In the genomic region with DNA sequence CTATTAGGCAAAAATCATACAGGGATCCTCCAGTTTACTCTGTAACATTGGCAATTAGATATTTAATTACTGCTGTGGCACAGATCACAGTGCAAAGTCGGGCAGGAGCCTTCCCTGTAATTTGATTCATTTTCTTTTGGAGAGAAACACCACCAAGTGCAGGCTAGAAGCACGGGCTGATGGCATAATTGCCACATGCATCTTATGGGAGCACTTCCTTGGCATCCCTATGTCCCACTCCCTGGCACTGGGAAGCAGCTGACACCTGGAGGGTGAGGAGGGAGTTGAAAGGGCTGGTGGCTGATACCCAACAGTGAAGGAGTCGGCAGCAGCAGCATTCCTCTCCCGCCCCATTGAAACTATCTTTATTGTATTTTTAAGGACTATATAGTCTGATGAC, we compare ENCODE assay signal across 19 mouse cellular contexts.
DNase-seq lines count a peak whose midpoint lies in the region; ATAC-seq and TF ChIP-seq lines count a peak whose summit lies in the region.
"Had no signal": no experiment of that assay in that cellular context is flagged by ENCODE, and none has a peak within 500 bp of the region (broad histone marks: within the 10 kb centered on the region; RNA-seq: fewer than 3 reads in every experiment).

No protein-coding gene starts in this region.

- H3K27me3 ChIP-seq in forebrain, postnatal 0 days (ENCODE audit: insufficient read depth, low read length), result no peaks in the 10 kb centered on the region
- 0 out of 2 replicates have a peak, but pooled peaks cover 3% of the 10 kb centered on the region for H3K27me3 ChIP-seq in forebrain, embryonic 10.5 days (ENCODE audit: poor library complexity, severe bottlenecking)
- no peaks in the 10 kb centered on the region for H3K27me3 ChIP-seq in heart, embryonic 11.5 days (ENCODE audit: control insufficient read depth, insufficient read depth, low read length)
- H3K27me3 ChIP-seq: embryonic facial prominence, embryonic 12.5 days; forebrain, embryonic 13.5 days had no signal

- no peak overlapping the region for H3K9ac ChIP-seq in forebrain, postnatal 0 days
- no peak overlapping the region for H3K9ac ChIP-seq in heart, embryonic 11.5 days (ENCODE audit: low read depth, low read length)
- H3K9ac ChIP-seq: embryonic facial prominence, embryonic 12.5 days; forebrain, embryonic 13.5 days had no signal

- no peak overlapping the region for H3K27ac ChIP-seq in forebrain, postnatal 0 days (ENCODE audit: low read depth, low read length)
- no peak overlapping the region for H3K27ac ChIP-seq in forebrain, embryonic 10.5 days
- H3K27ac ChIP-seq in heart, embryonic 11.5 days (ENCODE audit: low read depth, low read length), result no peak overlapping the region
- peak overlapping the region; percentile 40 for H3K27ac ChIP-seq in olfactory bulb, adult 2 months (ENCODE audit: insufficient read depth, low read depth, low read length)
- H3K27ac ChIP-seq: embryonic facial prominence, embryonic 10.5 days; embryonic facial prominence, embryonic 12.5 days; forebrain, embryonic 13.5 days had no signal

- H3K36me3 ChIP-seq in forebrain, postnatal 0 days (ENCODE audit: insufficient read depth), result no peaks in the 10 kb centered on the region
- H3K36me3 ChIP-seq in forebrain, embryonic 10.5 days (replicated peaks), result no peaks in the 10 kb centered on the region
- no peaks in the 10 kb centered on the region for H3K36me3 ChIP-seq in heart, embryonic 11.5 days (ENCODE audit: control insufficient read depth, insufficient read depth, low read length)
- H3K36me3 ChIP-seq: embryonic facial prominence, embryonic 10.5 days; embryonic facial prominence, embryonic 12.5 days had no signal

- no peak for DNase-seq in forebrain, postnatal 0 days
- DNase-seq in forebrain, embryonic 10.5 days (ENCODE audit: extremely low spot score, low spot score), result no peak
- peak; percentile 73 for DNase-seq in heart, adult 11 months
- DNase-seq in layer of hippocampus, postnatal 25 days (ENCODE audit: extremely low spot score in 1 of 2, low spot score in 1 of 2), result no peak
- DNase-seq: adrenal gland, adult 2 months; adrenal gland, postnatal 10 days; adrenal gland, postnatal 25 days; cerebellum, adult 11-12 months; cerebellum, adult 2 months; cerebellum, adult 9-10 months; cerebellum, postnatal 10 days; cerebellum, postnatal 25 days had no signal

- no peak for TF ChIP-seq CTCF in forebrain, postnatal 0 days (IDR thresholded peaks at IDR 0.05; ENCODE audit: low read depth)
- TF ChIP-seq CTCF in olfactory bulb, adult 2 months (IDR thresholded peaks at IDR 0.05; ENCODE audit: insufficient read depth, low read depth, low read length), result no peak

- peak; percentile 72 for ATAC-seq in forebrain, postnatal 0 days
- no peak for ATAC-seq in heart, embryonic 11.5 days (replicated peaks; ENCODE audit: insufficient number of reproducible peaks, low FRiP score, low TSS enrichment)
- no peak for ATAC-seq in erythroblast, adult 5-6 weeks (replicated peaks; ENCODE audit: low FRiP score, poor library complexity, severe bottlenecking)
- ATAC-seq: forebrain, embryonic 13.5 days had no signal

- no peak for TF ChIP-seq POLR2A in olfactory bulb, adult 2 months (IDR thresholded peaks at IDR 0.05; ENCODE audit: insufficient read depth, low read depth, low read length)

- 57% methylated on average over 4 of the region's 4 CpGs for WGBS in forebrain, postnatal 0 days
- WGBS in forebrain, embryonic 10.5 days, result 84% methylated on average over 4 of the region's 4 CpGs
- WGBS in heart, embryonic 11.5 days (ENCODE audit: insufficient replicate concordance), result 62% methylated on average over 4 of the region's 4 CpGs
- 22% methylated on average over 4 of the region's 4 CpGs for WGBS in olfactory bulb, adult 2 months

- no peak overlapping the region for H3K4me2 ChIP-seq in forebrain, postnatal 0 days (ENCODE audit: low read depth)
- H3K4me2 ChIP-seq in heart, embryonic 11.5 days, result no peak overlapping the region
- H3K4me2 ChIP-seq: embryonic facial prominence, embryonic 12.5 days; forebrain, embryonic 13.5 days had no signal

- H3K4me1 ChIP-seq in forebrain, postnatal 0 days (ENCODE audit: insufficient read depth), result peaks cover 9% of the 10 kb centered on the region; the same call in 1 of the 2 replicates
- peaks cover 37% of the 10 kb centered on the region for H3K4me1 ChIP-seq in forebrain, embryonic 10.5 days
- no peaks in the 10 kb centered on the region for H3K4me1 ChIP-seq in heart, embryonic 11.5 days (ENCODE audit: control insufficient read depth, insufficient read depth, low read length)
- H3K4me1 ChIP-seq in olfactory bulb, adult 2 months (ENCODE audit: control insufficient read depth, insufficient read depth, low read length), result peaks cover 17% of the 10 kb centered on the region; the same call in 1 of the 2 replicates

- no peak overlapping the region for H3K4me3 ChIP-seq in forebrain, postnatal 0 days (ENCODE audit: low read depth, low read length)
- no peak overlapping the region for H3K4me3 ChIP-seq in forebrain, embryonic 10.5 days
- H3K4me3 ChIP-seq in heart, embryonic 11.5 days (ENCODE audit: low read depth, low read length), result no peak overlapping the region
- no peak overlapping the region for H3K4me3 ChIP-seq in olfactory bulb, adult 2 months (ENCODE audit: insufficient read depth, low read depth, low read length)
- H3K4me3 ChIP-seq: embryonic facial prominence, embryonic 10.5 days; embryonic facial prominence, embryonic 12.5 days; erythroblast, embryonic 14.5 days; forebrain, embryonic 13.5 days had no signal

- H3K9me3 ChIP-seq in forebrain, postnatal 0 days (ENCODE audit: low read length), result no peaks in the 10 kb centered on the region
- no peaks in the 10 kb centered on the region for H3K9me3 ChIP-seq in forebrain, embryonic 10.5 days
- H3K9me3 ChIP-seq in heart, embryonic 11.5 days (replicated peaks; ENCODE audit: control insufficient read depth, low read length), result no peaks in the 10 kb centered on the region
- H3K9me3 ChIP-seq: embryonic facial prominence, embryonic 10.5 days; embryonic facial prominence, embryonic 12.5 days; forebrain, embryonic 13.5 days had no signal
